Mouse (Mus musculus): ENCODE data around the gene Slc16a1.

Gene Slc16a1

DNA sequence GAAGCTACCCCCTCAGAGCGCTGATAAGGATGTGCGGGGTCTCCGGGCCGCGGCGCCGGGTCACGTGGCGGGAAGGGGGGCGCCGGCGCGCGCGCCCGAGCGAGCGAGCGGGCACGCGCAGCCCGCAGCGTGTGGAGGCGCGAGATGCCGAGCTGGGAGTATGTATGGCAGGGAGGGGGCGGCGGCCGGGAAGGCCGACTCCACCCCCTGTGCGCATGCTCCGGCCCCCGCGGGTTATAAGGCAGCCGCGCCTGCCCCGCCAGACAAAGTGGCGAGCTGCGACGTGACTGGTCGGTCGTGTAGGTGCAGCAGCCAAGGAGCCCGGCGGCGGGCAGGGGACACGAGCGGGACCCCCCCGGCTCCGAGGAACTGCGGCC is at the start of gene Slc16a1:
TSS of gene Slc16a1 (plus strand) at position 266 of the 377 bp plus-strand sequence.
- DNase-seq = peak; percentile 99

DNA sequence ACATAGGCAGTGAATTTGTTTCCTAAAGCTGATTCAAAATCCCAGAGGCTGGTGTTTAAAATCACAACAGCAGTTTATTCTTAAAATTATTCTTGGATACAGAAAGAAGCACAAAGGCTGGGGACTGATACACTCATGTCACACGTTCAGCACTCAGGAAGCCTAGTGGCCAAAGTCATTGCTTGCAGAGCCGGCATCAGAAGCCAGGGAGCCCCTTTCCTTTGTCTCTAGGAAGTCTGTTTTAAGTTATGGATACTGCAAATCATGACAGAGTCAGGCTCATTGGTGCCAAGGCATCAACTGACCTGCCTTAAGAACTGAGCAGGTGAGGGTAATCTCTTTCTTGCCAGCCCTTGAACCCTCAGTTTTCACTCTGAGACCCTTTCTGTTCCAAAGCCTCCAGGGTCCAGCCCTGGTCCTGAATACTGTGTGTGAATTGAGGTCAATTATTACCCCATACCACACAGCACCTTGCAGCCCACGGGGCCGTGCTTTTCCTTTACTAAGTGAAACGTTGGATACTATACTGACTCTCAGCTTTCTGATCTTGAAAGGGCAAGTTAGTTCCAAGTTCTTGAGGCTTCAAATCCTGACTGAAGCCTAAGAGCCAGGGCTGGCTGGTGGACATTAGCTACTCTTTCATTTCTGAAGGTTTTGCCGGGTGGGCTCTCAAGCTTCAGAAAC is 41.9 kb upstream of the Slc16a1 start:
- no peak for DNase-seq

DNA sequence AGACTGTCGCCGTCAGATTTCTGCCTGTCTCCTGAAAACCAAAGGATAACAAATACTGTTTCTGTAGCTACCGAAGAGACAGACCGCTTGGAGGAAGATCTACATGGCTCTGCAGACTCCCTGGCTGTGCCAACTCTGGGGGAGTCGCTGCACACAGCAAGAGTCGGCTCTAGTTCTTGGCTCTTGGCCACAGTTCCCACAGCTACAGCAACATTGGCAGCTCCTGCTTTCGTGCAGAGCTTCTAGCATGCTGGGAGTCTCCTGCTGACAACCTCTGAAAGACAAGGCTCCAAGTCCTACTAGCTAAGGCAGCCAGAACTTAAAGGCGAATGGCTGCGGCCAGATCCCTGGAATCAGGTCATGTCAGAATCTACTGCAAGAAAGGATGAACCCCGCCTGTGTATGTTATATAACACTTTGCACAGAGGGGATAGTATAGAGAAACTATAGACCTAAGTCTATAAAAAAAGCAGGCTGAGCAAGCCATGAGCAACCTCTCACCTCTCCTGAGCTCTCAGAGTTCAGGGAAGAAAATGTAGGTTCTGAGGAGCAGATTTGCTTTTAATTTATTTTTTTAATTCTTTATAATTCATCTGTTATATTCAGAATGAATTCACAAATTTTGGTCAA is 41.2 kb upstream of the Slc16a1 start:
- DNase-seq = peak; percentile 98

DNA sequence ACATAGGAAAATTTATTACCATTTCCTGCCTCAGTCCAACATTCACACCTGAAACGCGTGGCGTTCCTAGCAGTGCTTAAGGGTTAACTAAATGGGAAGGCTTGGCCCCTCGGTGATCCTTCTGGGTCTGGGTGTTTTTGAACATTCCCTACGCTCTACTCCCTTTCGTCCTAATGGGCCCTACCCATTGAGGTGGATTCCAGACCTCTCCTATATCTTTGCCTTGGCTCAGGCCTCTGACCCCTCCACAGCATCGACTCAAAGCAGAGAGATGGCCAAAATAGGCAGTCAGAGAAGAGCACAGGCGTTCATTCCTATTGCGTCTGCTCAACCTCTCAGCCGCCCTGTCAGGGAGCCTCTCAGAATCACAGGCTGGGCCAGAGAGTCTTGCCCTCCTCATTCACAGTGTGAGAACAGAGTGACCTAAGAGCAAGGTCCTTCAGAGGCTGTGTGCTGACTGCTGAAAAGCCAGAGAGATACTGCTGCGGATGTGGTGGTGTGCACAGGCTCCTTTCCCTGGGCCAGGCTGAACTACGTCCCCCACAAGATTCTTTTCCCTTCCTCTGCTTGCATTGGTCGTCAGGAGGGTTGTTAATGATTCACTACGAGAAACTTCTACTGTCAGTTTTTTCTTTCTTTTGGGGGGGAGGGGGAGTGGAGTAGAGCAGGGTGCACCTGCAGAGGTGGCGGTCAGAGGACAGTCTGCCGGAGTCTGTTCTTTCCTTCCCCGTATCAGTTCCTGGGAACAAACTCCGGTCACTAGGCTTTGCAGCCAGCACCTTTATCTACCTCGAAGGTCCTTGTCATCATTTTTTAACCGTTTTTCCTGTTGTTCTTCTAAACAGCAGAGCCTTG is 38.9 kb upstream of the Slc16a1 start:
- peak; percentile 98 for DNase-seq

- no peak for DNase-seq
Observed at GRCm38 (mm10) chr3:104600691-104601090, 37.8 kb upstream of the Slc16a1 start.

- no peak for DNase-seq
Observed at GRCm38 (mm10) chr3:104601680-104602079, 36.8 kb upstream of the Slc16a1 start.

- DNase-seq = peak; percentile 91
Observed at GRCm38 (mm10) chr3:104609690-104610380, 28.6 kb upstream of the Slc16a1 start.

- peak; percentile 84 for DNase-seq
Observed at GRCm38 (mm10) chr3:104610453-104611230, 27.8 kb upstream of the Slc16a1 start.

DNA sequence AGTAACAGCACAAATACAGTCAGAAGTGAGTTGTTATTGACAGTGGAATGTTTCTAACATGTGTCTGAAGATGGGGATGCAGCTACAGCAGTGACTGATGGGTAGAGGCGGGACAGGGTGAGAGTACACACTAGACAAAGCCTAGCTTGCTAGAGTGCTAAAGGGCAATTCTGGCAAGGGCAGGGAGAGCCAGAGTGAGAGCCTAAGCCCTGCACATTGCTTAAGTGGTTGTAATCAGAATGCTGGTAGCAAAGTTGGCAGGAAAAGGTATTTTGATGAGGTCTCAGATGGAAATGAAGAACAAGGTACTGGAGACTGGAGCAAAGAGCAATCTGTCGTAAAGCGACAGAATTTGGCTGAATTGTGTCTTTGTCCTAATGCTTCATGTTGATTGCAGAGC is 26.5 kb upstream of the Slc16a1 start:
- DNase-seq = peak; percentile 82

DNA sequence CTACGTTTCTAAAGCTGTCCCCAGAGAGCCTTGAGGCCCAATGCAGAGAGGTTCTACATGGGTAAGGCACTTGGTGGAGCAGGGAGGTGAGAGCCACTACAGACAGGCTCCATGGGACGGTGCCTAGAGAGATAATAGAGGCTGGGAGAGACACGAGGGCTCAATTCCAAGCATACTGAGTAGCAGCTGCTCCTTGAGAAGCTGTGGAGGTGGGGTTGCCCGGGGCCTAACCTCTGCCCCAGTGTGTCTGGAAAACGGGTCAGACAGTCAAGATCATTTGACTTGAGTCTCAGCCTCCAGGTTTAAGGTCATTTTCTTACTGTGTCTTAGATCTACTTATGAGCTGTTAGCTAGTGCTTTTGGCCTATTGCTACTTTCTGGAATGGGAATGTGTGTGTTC is 25.4 kb upstream of the Slc16a1 start:
- no peak for DNase-seq

DNA sequence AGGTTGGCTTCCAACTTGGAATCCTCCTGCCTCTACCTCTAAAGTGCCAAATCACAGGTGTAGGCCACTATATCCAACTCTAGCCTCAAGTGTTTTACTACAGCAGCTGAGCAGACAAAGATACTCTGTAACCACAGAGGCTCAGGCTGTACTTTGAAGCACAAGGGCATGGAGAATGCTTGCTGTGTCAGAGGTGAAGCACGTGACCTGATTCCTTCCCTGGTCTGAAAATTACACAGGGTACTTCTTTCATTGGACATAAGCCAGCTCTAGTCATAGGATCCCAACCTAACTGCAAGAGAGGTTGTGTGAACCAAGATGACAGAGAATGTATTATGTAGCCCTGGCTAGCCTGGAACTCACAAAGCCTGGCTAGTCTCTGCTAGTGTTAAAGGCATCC is 24.4 kb upstream of the Slc16a1 start:
- no peak for DNase-seq

DNA sequence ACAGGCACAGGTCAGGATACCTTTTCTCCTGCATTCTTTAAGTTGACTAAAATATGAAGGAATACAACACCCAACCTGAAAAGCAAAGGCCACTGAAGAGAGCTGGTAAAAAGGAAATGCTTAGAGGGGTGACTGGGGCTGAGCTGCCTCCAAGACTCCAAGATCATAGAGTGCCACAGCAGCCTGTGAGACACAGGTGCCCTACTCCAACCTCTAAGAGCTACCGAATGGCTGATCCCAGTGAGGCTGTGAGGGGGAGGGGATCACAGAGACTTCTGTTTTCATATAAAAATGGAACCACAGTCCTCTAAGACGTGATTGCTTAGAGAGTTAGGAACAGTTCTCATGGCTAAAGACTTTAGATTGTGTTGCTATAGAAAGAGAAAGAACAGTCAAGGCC is 23.3 kb upstream of the Slc16a1 start:
- DNase-seq = peak; percentile 44

- peak; percentile 78 for DNase-seq
Observed at GRCm38 (mm10) chr3:104616155-104616554, 22.3 kb upstream of the Slc16a1 start.

DNA sequence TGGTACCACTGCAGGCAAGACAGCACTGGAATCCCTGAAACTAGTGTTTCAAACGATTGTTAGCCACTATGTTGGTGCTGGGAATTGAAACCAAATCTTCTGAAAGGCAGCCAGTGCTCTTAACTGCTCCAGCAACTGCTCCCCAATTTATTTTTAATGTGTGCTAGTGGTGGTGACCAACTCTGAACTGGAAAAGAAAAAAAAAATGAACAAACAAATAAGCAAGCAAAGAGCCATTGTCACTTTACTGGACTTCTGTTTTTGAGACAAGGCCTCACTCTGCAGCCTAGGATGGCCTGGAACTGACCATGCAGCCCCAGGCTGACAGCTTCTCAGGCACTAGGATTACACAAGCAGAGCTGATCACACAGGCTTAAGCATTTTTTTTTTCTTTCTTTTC is 16.6 kb upstream of the Slc16a1 start:
- DNase-seq = peak; percentile 68

DNA sequence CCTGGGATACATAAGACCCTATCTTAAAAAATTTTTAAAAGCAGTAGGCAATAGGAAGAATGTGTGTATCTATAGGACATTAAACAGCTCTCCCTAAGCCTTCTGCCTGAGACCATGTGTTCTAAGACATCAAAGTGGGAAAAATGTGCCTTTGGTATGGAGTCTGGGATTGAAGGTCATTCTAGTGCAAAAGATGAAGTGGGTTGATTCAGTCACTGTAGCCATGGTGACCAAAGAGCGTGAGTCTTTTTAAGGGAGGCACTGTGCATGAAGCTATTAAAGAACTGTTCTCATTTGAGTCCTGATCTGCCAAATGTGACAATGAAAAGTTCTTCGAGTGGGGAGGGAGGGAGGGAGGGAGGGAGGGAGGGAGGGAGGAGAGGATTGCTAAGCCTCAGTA is 8.7 kb upstream of the Slc16a1 start:
- DNase-seq = peak; percentile 40

GRCm38 (mm10) chr3:104630941-104631340 is 7.5 kb upstream of the Slc16a1 start:
- peak; percentile 18 for DNase-seq

DNA sequence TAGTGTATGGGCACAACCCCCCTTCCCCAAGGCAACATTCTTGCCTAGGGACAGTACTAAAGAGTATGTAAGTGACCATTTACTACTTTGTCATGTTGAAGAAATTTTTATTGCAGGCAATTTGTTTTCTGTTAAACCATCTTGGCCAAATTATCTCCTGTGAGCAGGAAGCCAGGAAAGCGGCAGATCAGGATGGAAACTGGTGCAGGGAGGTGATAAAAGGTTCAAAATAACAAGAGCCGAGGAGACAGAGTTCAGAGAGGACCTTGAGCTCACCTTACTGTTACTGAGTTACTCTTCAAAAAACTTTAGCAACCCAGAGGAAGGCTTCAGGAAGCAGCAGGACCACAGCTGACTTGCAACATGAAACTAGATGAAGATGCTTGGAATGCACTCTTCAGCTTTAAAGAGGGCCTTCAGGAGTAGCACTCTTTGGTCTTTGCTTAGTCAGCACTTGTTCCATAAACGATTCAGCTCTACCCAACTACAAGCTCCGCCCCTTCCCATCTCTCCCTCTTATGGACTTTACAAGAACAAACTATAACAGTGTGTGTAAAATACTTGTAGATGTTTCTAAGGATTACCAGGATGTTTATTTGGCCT is 5.8 kb upstream of the Slc16a1 start:
- peak; percentile 55 for DNase-seq

GRCm38 (mm10) chr3:104636491-104636890 is 2.0 kb upstream of the Slc16a1 start:
- peak; percentile 50 for DNase-seq

GRCm38 (mm10) chr3:104637427-104638402 is 753 bp upstream of the Slc16a1 start:
- DNase-seq = no peak

DNA sequence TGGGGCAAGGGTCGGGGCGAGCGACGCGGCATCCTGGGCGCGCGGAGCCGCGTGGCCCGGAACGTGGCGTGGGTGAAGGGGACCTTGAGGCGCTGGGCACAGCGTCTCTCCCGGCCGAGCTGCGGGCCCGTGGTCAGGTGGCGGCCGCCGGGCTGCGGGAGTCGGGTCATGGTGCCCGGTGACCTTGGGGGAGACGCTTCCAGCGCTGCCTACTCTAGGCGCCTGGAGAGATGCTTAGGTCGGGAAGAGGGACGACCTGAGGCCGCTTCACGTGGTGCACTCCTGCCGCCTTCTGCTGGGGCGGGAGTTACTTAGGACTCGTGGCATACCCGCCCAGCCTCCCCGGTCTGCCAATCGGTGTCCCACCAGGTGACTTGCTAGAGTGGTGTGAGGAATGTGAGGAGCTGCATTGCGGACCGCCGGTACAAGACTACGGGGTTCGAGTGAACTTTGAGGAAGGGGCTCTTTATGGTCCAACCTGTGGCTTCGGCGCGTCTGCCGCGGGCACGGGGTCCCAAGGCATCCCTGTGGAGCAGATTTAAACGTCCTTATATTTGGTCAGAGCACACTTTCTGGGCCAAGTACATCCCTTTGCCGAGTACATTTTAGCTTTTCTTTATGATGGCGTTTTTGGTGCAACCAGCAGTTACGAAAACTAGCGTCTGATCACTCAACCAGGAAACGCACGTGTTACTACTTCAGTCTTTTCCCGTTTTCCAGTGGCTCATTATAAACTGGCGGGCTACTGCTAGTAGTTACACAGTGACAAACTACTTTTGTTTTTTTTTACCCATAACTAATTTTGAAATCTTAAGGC is 672 bp downstream of the Slc16a1 start:
- DNase-seq = peak; percentile 97

All from heart, adult 11 months (tissue).